Mouse (Mus musculus): ENCODE data around the gene Tmod4.
"Not testable (repeated sequence)": the region's sequence is repeated elsewhere in the genome, so short reads cannot be mapped to it uniquely, and the experiment has no call there.

The Tmod4 gene

DNA sequence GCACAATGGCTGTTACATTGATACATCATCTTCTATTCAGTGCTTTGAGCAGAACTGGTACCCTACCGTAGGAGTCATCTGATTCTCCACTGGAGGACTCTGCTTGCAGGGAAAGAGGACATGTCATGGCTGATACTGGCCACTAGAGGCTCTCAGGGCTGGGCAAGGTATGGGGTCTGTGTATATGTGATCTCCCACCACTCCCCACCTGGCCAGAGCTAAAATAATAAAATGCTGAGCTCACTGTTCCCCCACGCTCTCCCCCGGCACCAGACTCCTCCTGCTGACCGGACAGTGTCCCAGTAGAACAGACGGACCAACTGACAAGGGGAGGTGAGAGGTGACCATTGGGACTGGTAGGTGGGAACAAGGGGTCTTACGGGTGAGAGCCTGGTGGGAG, at the start of gene Tmod4:
Tmod4 (plus strand) TSS at position 231 of the 400 bp plus-strand sequence.
- no peak for DNase-seq (ENCODE audit: extremely low spot score, low spot score)

GRCm38 (mm10) chr3:95088071-95088470, 36.2 kb upstream of the Tmod4 start:
- DNase-seq (ENCODE audit: extremely low spot score, low spot score): no peak

- DNase-seq (ENCODE audit: extremely low spot score, low spot score): no peak
Observed at GRCm38 (mm10) chr3:95100854-95101253, 23.4 kb upstream of the Tmod4 start.

DNA sequence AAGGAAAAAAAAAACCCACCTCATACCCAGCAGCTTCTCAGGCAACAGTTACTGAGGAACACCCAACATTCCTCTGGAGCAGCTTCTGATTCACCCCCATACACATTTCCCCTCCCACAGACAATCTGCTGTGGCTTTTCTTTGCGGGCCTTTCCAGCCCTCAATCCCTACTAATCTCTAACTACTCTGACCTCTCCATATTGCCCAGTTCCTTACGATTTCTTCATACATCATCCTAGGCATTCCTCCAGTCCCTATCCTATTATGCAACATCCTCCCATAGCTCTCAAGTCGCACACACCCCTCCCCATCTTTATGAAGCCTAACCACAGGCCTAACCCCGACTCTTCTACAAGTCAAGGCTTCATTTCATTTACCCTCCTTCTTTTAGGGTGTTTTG, 19.2 kb upstream of the Tmod4 start:
- DNase-seq (ENCODE audit: extremely low spot score, low spot score): no peak

- no peak for DNase-seq (ENCODE audit: extremely low spot score, low spot score)
Observed at GRCm38 (mm10) chr3:95105586-95106337, 18.5 kb upstream of the Tmod4 start.

GRCm38 (mm10) chr3:95106338-95107117, 17.7 kb upstream of the Tmod4 start, which contains the start of gene Pip5k1a:
Pip5k1a (minus strand) TSS chr3:95106930.
- DNase-seq (ENCODE audit: extremely low spot score, low spot score): peak; percentile 96

GRCm38 (mm10) chr3:95107308-95107707, 17.0 kb upstream of the Tmod4 start:
- not testable (repeated sequence) for DNase-seq (ENCODE audit: extremely low spot score, low spot score)

DNA sequence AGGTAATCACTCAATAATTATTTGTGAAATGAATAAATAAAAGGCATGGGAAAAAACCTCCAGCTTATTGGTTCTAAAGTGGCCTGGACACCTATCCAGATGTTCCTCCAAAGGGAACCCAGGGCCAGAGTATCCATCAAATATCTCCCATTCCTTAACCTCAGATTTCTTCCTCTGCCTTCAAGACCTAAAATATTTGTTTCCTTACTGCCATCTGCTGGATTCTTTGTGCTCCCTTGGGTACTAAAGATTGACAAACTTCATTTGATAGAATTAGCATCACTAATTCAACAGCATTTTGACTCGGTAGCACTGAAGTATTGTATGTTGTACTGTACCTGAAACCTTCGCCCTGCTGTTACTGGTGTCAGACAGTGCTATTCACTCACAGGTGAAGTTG, 16.4 kb upstream of the Tmod4 start:
- DNase-seq (ENCODE audit: extremely low spot score, low spot score): no peak

DNA sequence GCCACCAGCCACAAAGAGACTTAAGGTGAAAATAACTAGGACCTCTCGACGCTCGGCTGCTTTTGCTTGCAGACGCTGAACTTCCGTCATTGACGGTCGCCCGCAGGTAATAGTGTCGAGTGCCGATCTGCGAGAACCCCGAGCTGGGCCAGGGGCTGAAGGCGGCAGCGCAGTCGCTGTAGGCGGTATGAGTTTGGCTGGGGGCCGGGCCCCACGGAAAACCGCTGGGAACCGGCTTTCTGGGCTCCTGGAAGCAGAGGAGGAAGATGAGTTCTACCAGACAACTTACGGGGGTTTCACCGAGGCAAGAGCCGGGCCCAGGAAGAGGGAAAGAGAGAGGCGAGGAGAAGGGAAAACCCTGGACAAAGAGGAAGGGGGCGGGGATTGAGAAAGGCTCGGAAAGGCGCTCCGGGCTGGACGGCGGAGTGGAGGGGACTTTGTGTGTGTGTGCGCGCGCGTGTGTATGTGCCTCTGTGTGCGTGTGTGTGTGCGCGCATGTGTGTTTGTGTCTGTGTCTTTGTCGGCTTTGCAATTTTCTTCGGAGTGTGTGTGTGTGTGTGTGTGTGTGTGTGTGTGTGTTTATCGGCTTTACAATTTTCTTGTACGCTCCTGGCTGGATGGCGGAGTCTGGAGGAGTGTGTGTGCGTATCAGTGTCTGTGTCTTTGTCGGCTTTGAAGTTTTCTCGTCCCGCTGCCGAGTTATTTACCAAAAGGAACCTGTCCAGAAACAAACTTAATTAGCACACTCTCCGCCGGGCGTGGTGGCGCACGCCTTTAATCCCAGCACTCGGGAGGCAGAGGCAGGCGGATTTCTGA, 13.2 kb upstream of the Tmod4 start, which contains the start of gene Vps72:
Vps72 (plus strand) TSS at position 112 of the 816 bp plus-strand sequence.
- DNase-seq (ENCODE audit: extremely low spot score, low spot score): peak; percentile 93

DNA sequence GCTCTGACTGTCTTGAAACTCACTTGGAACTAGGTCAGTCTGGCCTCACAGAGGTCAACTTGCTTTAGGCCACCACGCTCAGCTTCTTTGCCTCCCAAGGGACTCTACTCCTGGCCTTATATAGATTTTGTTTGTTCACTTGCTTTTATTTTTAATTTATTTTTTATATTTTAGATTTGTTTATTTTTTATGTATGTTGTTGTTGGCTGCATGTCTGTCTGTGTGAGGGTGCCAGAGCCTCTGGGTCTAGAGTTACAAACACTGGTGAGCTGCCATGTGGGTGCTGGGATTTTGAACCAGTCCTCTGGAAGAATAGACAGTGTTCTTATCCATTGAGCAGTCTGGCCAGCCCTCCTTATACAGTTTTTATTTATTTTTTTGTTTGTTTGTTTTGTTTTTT, 11.5 kb upstream of the Tmod4 start:
- no peak for DNase-seq (ENCODE audit: extremely low spot score, low spot score)

DNA sequence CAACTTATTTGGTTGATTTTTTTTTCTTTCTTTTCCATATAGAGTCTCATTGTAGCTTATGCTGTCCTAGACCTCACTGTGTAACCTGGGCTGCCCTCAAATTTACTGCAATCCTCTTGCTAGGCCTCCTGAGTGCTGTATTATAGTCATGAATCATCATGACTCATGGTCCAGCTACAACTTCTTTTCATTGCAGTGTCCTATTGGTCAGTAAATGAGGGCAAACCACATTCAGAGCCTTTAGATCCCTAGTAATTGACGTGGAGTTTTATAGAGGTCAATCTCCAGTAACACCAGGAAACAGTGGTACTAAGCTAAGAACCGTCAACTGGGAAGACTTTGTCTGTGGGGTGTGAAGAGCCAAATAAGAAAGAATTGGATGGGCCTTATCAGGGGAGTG, 6.5 kb upstream of the Tmod4 start:
- no peak for DNase-seq (ENCODE audit: extremely low spot score, low spot score)

GRCm38 (mm10) chr3:95121580-95121979, 2.7 kb upstream of the Tmod4 start:
- no peak for DNase-seq (ENCODE audit: extremely low spot score, low spot score)

DNA sequence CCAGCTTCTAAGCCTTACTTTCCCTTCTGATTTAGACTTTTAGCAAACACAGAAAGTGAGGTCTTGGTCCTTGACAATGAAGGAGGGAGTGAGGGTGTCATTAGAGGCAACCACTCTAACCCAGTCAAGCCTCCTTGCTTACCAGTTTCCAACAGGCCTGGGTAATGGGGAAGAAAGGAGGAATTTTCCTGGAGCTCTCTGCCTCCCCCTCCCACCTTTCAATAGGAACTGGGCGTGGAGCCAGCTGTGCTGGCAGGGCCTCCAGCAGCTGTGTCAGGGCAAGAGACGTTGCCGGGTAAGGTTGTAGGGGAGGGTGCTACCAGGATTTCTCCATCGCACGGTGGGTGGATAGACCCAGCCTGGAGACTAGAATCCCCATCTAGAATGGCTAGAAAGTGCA, 696 bp downstream of the Tmod4 start:
- no peak for DNase-seq (ENCODE audit: extremely low spot score, low spot score)

GRCm38 (mm10) chr3:95129226-95129651, 5.0 kb downstream of the Tmod4 start:
- DNase-seq (ENCODE audit: extremely low spot score, low spot score): peak; percentile 41

DNA sequence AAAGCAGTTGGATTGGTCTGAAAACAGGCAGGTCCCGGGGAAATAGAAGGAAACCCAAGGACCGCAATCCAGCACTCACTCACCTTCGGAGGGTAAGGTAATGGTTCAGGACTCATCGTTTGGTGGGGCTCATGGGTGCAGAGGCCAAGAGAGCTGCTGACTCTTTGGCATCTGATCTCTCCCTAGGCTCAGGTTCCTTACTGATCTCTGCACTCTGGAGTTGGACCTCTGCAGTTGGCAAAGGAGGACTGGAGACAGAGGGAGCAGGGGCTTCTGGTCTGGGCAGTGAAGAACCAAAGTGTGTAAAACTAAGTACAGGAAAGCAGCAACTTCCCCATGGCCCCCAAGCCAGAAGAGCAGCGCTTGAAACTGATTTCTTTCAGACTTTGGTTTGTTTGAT, 5.8 kb downstream of the Tmod4 start:
- no peak for DNase-seq (ENCODE audit: extremely low spot score, low spot score)

DNA sequence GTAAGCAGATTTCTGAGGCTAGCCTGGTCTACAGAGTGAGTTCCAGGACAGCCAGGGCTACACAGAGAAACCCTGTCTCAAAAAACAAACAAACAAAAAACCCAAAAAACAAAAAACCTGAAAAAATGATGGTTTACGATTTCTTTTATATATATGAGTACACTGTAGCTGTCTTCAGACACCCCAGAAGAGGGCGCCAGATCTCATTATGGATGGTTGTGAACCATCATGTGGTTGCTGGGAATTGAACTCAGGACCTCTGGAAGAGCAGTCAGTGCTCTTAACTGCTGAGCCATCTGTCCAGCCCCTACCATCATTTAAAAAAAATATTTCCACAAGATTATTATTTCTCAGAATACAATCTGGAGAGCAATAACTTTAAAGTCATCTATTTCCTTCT, 8.1 kb downstream of the Tmod4 start:
- not testable (repeated sequence) for DNase-seq (ENCODE audit: extremely low spot score, low spot score)

GRCm38 (mm10) chr3:95133176-95133575, 8.9 kb downstream of the Tmod4 start:
- no peak for DNase-seq (ENCODE audit: extremely low spot score, low spot score)

GRCm38 (mm10) chr3:95133680-95134101, 9.4 kb downstream of the Tmod4 start, which contains the start of the genes Scnm1 and Lysmd1:
Scnm1 (minus strand) TSS chr3:95134011.
Lysmd1 (plus strand) TSS chr3:95134088.
- DNase-seq (ENCODE audit: extremely low spot score, low spot score): peak; percentile 86

GRCm38 (mm10) chr3:95134133-95134532, 9.9 kb downstream of the Tmod4 start:
- DNase-seq (ENCODE audit: extremely low spot score, low spot score): not testable (repeated sequence)

DNA sequence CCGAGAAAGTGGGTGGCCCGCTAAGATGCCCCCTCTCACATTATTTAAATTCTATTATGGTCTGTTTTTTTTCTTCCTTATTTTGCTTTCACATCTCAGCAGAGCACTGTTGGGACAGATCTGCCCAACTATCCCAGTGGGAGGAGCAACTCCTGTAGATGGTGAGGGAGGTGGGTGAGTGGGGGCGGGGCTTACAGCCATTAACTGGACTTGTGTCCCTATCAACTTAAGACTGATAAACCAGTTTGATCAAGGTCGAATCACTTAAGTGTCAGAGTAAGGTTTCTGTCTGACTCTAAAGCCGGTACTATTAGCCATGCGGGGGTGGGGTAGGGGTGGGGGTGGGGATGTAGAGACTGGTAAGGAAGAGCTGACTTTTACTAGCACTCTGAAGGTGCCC, 10.7 kb downstream of the Tmod4 start:
- DNase-seq (ENCODE audit: extremely low spot score, low spot score): no peak

DNA sequence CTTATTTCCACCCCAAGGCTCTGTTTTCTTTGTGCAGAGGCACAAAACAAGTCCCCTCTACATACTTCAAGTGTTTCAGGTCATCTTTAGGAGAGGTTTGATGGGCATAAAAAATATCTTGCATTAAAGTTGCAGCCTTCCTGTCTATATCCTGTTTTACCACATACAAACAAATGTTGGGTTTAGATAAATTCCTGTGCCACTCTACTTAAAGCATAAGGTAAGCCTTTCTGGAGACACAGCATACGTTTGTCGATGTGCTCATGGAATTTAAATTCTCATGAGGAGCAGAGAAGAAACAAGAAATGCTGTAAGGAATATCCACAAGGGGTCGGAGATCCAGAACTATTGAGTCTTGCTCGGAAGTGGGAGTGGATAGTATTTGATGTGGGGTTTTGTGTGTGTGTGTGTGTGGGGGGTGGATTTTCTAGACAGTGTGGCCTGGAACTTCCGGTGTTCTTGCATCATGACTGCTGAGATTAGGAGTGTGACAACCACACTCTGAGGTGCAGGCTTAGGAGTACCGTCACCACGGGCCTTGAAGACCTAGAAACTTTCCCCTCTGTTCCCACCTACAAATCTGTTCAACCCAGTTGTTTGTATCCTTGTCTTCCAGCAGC, 11.3 kb downstream of the Tmod4 start:
- DNase-seq (ENCODE audit: extremely low spot score, low spot score): no peak

Measured in neural tube, embryonic 10.5 days (tissue).